Mouse (Mus musculus) liver, embryonic 14.5 days (tissue): ENCODE measurements around the gene Pkig.

Experiments
- CTCF ChIP-seq: IDR thresholded peaks from 2 replicates; pipeline ENCODE4 v1.5.1; 2016; ENCODE audit warnings: antibody characterized with exemption, low read depth, control low read depth
- EP300 ChIP-seq: IDR thresholded peaks from 2 replicates; pipeline ENCODE4 v1.6.1; 2016; ENCODE audit warnings: antibody characterized with exemption, low read depth

GRCm38 (mm10) chr2:163732021-163732420, 73.8 kb downstream of the Pkig start:
- TF ChIP-seq EP300, result no peak
- TF ChIP-seq CTCF, result no peak
